In the genomic region with DNA sequence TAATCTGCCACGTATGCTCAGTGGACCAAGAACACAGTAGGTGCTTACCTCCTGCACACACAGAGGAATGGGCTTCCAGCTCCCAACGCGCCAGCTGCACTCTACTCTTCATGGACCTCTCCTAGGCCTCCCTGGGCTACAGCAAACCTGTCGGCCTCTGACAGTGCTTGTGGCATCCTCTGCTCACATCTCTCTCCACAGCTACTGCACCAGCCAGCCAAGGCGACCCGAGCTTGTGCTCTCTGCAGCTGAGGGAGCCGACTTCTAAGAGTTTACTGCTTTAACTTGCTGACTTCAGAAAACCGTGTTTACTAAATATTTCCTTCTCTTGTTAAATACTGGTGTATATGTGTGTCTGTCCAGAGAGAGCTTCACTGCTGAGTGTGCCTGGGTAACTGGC, we compare ENCODE assay signal across 21 mouse cellular contexts. TPM values are rescaled to one million over a fixed set of nuclear protein-coding genes. Genes with fewer than 3 reads are reported as not detected.
DNase-seq lines count a peak whose midpoint lies in the region; TF ChIP-seq lines count a peak whose summit lies in the region.
"Had no signal": no experiment of that assay in that cellular context is flagged by ENCODE, and none has a peak within 500 bp of the region (broad histone marks: within the 10 kb centered on the region; RNA-seq: fewer than 3 reads in every experiment).

No protein-coding gene starts in this region.

- 0 out of 2 replicates have a peak, but pooled peaks have one; percentile 20 for TF ChIP-seq POLR2A in olfactory bulb, adult 2 months (IDR thresholded peaks at IDR 0.05; ENCODE audit: insufficient read depth, low read depth, low read length)

- WGBS in olfactory bulb, adult 2 months = 61% methylated on average over 8 of the region's 8 CpGs

- peak overlapping the region; percentile 36; the same call in 1 of the 2 replicates for H3K27ac ChIP-seq in left cerebral cortex, adult 2 months
- no peak overlapping the region for H3K27ac ChIP-seq in olfactory bulb, adult 2 months (ENCODE audit: insufficient read depth, low read depth, low read length)
- H3K27ac ChIP-seq: embryonic facial prominence, embryonic 12.5 days; embryonic facial prominence, embryonic 15.5 days; heart, adult 2 months; heart, embryonic 10.5 days; heart, embryonic 13.5 days; hindbrain, embryonic 12.5 days; hindbrain, postnatal 0 days had no signal

- TF ChIP-seq CTCF in left cerebral cortex, adult 2 months (IDR thresholded peaks at IDR 0.05) = no peak
- no peak for TF ChIP-seq CTCF in olfactory bulb, adult 2 months (IDR thresholded peaks at IDR 0.05; ENCODE audit: insufficient read depth, low read depth, low read length)

- H3K4me3 ChIP-seq in left cerebral cortex, adult 2 months = no peak overlapping the region
- H3K4me3 ChIP-seq in olfactory bulb, adult 2 months (ENCODE audit: insufficient read depth, low read depth, low read length) = no peak overlapping the region
- H3K4me3 ChIP-seq: embryonic facial prominence, embryonic 12.5 days; embryonic facial prominence, embryonic 15.5 days; heart, adult 2 months; heart, embryonic 10.5 days; heart, embryonic 13.5 days; hindbrain, embryonic 12.5 days had no signal

- peak; percentile 87 for DNase-seq in heart, adult 11 months
- no peak for DNase-seq in heart, postnatal 10 days
- DNase-seq in left cerebral cortex, adult 2 months (ENCODE audit: extremely low spot score in 1 of 2, low spot score in 2 of 2) = no peak
- no peak for DNase-seq in left cerebral cortex, postnatal 10 days (ENCODE audit: extremely low spot score in 1 of 2, low spot score in 2 of 2)
- DNase-seq in thymus, postnatal 10 days (ENCODE audit: low spot score in 2 of 2) = no peak
- DNase-seq: adrenal gland, adult 2 months; adrenal gland, postnatal 14 days; cerebellum, adult 11 months; cerebellum, adult 2 months; cerebellum, adult 9-11 months; cerebellum, postnatal 25 days; forebrain, postnatal 0 days; gastrocnemius, postnatal 14 days; heart, adult 2 months had no signal

- H3K4me1 ChIP-seq in olfactory bulb, adult 2 months (ENCODE audit: control insufficient read depth, insufficient read depth, low read length) = peaks cover 12% of the 10 kb centered on the region

- intact Hi-C loops in heart, postnatal 10 days (cut with DNase I) = no loop called here
- intact Hi-C loops in left cerebral cortex, adult 2 months (cut with DNase I) = loop anchor here (10.0 kb wide), 1 partner anchor 135 kb away; no protein-coding TSS in a partner anchor
- intact Hi-C loops in left cerebral cortex, postnatal 10 days (cut with DNase I) = loop anchor here (10.0 kb wide), 1 partner anchor 155 kb away; no protein-coding TSS in a partner anchor

RNA-seq across cellular contexts. Expression of a gene that starts 6.5 kb away (rescaled TPM):
- 10 to 100 TPM; 87.6 to 90.6 TPM for total RNA-seq in heart, postnatal 10 days (2021)
- total RNA-seq in left cerebral cortex, adult 2 months (2021) = 10 to 100 TPM; 66.9 to 67.5 TPM
- 10 to 100 TPM; 66.4 to 66.9 TPM for total RNA-seq in left cerebral cortex, postnatal 10 days (2021)
- 108 TPM in 1 of 2 replicates, not detected in the other for polyA plus RNA-seq in olfactory bulb, adult 2 months (2012; ENCODE audit: insufficient read depth, insufficient read length, low replicate concordance, missing spikeins)
